Mouse (Mus musculus): ENCODE results near the gene Pole3. TPM values are rescaled to one million over a fixed set of nuclear protein-coding genes. Genes with fewer than 3 reads are reported as not detected.

Gene Pole3
- total and polyA plus RNA-seq, 2 experiments from 2014 or later, result 21.9 to 31.4 TPM

GRCm38 (mm10) chr4:62501534-62501933 lies 23.3 kb downstream of the Pole3 start:
- Histone ChIP-seq H3K4me3 (ENCODE audit: low read depth, low read length) (peak overlapping the region; percentile 70), H3K4me2 (ENCODE audit: low read depth, low read length) (peak overlapping the region; percentile 79), H3K4me1 (ENCODE audit: control insufficient read depth, insufficient read depth) (peaks cover 14% of the 10 kb centered on the region; the same call in 1 of the 2 replicates), H3K27me3 (ENCODE audit: control insufficient read depth, insufficient read depth, low read length) (no peaks in the 10 kb centered on the region), H3K9me3 (replicated peaks; ENCODE audit: control insufficient read depth, low read length) (no peaks in the 10 kb centered on the region), H3K27ac (ENCODE audit: low read depth) (peak overlapping the region; percentile 69), H3K9ac (replicated peaks; ENCODE audit: low read depth, low read length) (peak overlapping the region; percentile 75), H3K36me3 (replicated peaks; ENCODE audit: control insufficient read depth, insufficient read depth, low read length) (peaks cover 8% of the 10 kb centered on the region; the same call in 1 of the 2 replicates)
- DNase-seq (ENCODE audit: low spot score) (no peak), ATAC-seq (ENCODE audit: insufficient read depth, low read depth) (peak; percentile 18)
- under 1% methylated on average over 7 of the region's 7 CpGs for WGBS
- no peak for TF ChIP-seq EP300 (IDR thresholded peaks at IDR 0.05; ENCODE audit: low read depth)
- TF ChIP-seq CTCF (IDR thresholded peaks at IDR 0.05; ENCODE audit: low read depth), result no peak

GRCm38 (mm10) chr4:62500799-62501198 lies 24.1 kb downstream of the Pole3 start:
- Histone ChIP-seq H3K36me3 (replicated peaks; ENCODE audit: control insufficient read depth, insufficient read depth, low read length) (peaks cover 8% of the 10 kb centered on the region; the same call in 1 of the 2 replicates), H3K9me3 (replicated peaks; ENCODE audit: control insufficient read depth, low read length) (no peaks in the 10 kb centered on the region), H3K4me1 (ENCODE audit: control insufficient read depth, insufficient read depth) (peaks cover 14% of the 10 kb centered on the region; the same call in 1 of the 2 replicates), H3K4me3 (ENCODE audit: low read depth, low read length) (no peak overlapping the region), H3K27ac (ENCODE audit: low read depth) (no peak overlapping the region), H3K4me2 (ENCODE audit: low read depth, low read length) (no peak overlapping the region), H3K9ac (replicated peaks; ENCODE audit: low read depth, low read length) (no peak overlapping the region), H3K27me3 (ENCODE audit: control insufficient read depth, insufficient read depth, low read length) (no peaks in the 10 kb centered on the region)
- no peak for DNase-seq (ENCODE audit: low spot score)
- ATAC-seq (ENCODE audit: insufficient read depth, low read depth), result no peak
- 86% methylated on average over 4 of the region's 4 CpGs for WGBS
- TF ChIP-seq EP300 (IDR thresholded peaks at IDR 0.05; ENCODE audit: low read depth) (no peak), CTCF (IDR thresholded peaks at IDR 0.05; ENCODE audit: low read depth) (no peak)

GRCm38 (mm10) chr4:62496815-62497214 lies 28.1 kb downstream of the Pole3 start:
- H3K4me3 ChIP-seq (ENCODE audit: low read depth, low read length), result no peak overlapping the region

GRCm38 (mm10) chr4:62495946-62496345 lies 28.9 kb downstream of the Pole3 start:
- no peak overlapping the region for H3K9ac ChIP-seq (replicated peaks; ENCODE audit: low read depth, low read length)
- peaks cover 2% of the 10 kb centered on the region; the same call in 1 of the 2 replicates for H3K4me1 ChIP-seq (ENCODE audit: control insufficient read depth, insufficient read depth)
- H3K27ac ChIP-seq (ENCODE audit: low read depth), result no peak overlapping the region
- TF ChIP-seq CTCF (IDR thresholded peaks at IDR 0.05; ENCODE audit: low read depth) (no peak), EP300 (IDR thresholded peaks at IDR 0.05; ENCODE audit: low read depth) (no peak)
- ATAC-seq (ENCODE audit: insufficient read depth, low read depth), result 0 out of 2 replicates have a peak, but pooled peaks have one; percentile 43
- peaks cover 8% of the 10 kb centered on the region; the same call in 1 of the 2 replicates for H3K36me3 ChIP-seq (replicated peaks; ENCODE audit: control insufficient read depth, insufficient read depth, low read length)
- DNase-seq (ENCODE audit: low spot score), result peak; percentile 30
- WGBS, result 45% methylated on average over 8 of the region's 8 CpGs
- H3K9me3 ChIP-seq (replicated peaks; ENCODE audit: control insufficient read depth, low read length), result no peaks in the 10 kb centered on the region
- no peak overlapping the region for H3K4me3 ChIP-seq (ENCODE audit: low read depth, low read length)
- H3K4me2 ChIP-seq (ENCODE audit: low read depth, low read length), result no peak overlapping the region
- no peaks in the 10 kb centered on the region for H3K27me3 ChIP-seq (ENCODE audit: control insufficient read depth, insufficient read depth, low read length)

More at GRCm38 (mm10) chr4:62496815-62497214, 28.1 kb downstream of the Pole3 start:
- Histone ChIP-seq H3K36me3 (replicated peaks; ENCODE audit: control insufficient read depth, insufficient read depth, low read length) (peaks cover 8% of the 10 kb centered on the region; the same call in 1 of the 2 replicates), H3K4me1 (ENCODE audit: control insufficient read depth, insufficient read depth) (peaks cover 8% of the 10 kb centered on the region; the same call in 1 of the 2 replicates), H3K9me3 (replicated peaks; ENCODE audit: control insufficient read depth, low read length) (no peaks in the 10 kb centered on the region), H3K4me2 (ENCODE audit: low read depth, low read length) (no peak overlapping the region), H3K27me3 (ENCODE audit: control insufficient read depth, insufficient read depth, low read length) (no peaks in the 10 kb centered on the region), H3K27ac (ENCODE audit: low read depth) (no peak overlapping the region), H3K9ac (replicated peaks; ENCODE audit: low read depth, low read length) (no peak overlapping the region)
- DNase-seq (ENCODE audit: low spot score) (peak; percentile 39), ATAC-seq (ENCODE audit: insufficient read depth, low read depth) (0 out of 2 replicates have a peak, but pooled peaks have one; percentile 13)
- 21% methylated on average over 8 of the region's 8 CpGs for WGBS
- TF ChIP-seq EP300 (IDR thresholded peaks at IDR 0.05; ENCODE audit: low read depth) (no peak), CTCF (IDR thresholded peaks at IDR 0.05; ENCODE audit: low read depth) (no peak)

GRCm38 (mm10) chr4:62494230-62494629 lies 30.6 kb downstream of the Pole3 start:
- Histone ChIP-seq H3K9ac (replicated peaks; ENCODE audit: low read depth, low read length) (no peak overlapping the region), H3K27ac (ENCODE audit: low read depth) (no peak overlapping the region), H3K9me3 (replicated peaks; ENCODE audit: control insufficient read depth, low read length) (no peaks in the 10 kb centered on the region), H3K4me1 (ENCODE audit: control insufficient read depth, insufficient read depth) (no peaks in the 10 kb centered on the region; the same call in 1 of the 2 replicates), H3K27me3 (ENCODE audit: control insufficient read depth, insufficient read depth, low read length) (no peaks in the 10 kb centered on the region), H3K36me3 (replicated peaks; ENCODE audit: control insufficient read depth, insufficient read depth, low read length) (peaks cover 7% of the 10 kb centered on the region; the same call in 1 of the 2 replicates), H3K4me2 (ENCODE audit: low read depth, low read length) (no peak overlapping the region), H3K4me3 (ENCODE audit: low read depth, low read length) (no peak overlapping the region)
- TF ChIP-seq EP300 (IDR thresholded peaks at IDR 0.05; ENCODE audit: low read depth) (no peak), CTCF (IDR thresholded peaks at IDR 0.05; ENCODE audit: low read depth) (no peak)
- DNase-seq (ENCODE audit: low spot score), result no peak
- WGBS, result 51% methylated on average over 9 of the region's 9 CpGs
- ATAC-seq (ENCODE audit: insufficient read depth, low read depth), result no peak

GRCm38 (mm10) chr4:62492682-62493081 lies 32.2 kb downstream of the Pole3 start:
- TF ChIP-seq CTCF (IDR thresholded peaks at IDR 0.05; ENCODE audit: low read depth) (no peak), EP300 (IDR thresholded peaks at IDR 0.05; ENCODE audit: low read depth) (no peak)
- DNase-seq (ENCODE audit: low spot score), result no peak
- H3K27ac ChIP-seq (ENCODE audit: low read depth), result no peak overlapping the region
- no peaks in the 10 kb centered on the region for H3K27me3 ChIP-seq (ENCODE audit: control insufficient read depth, insufficient read depth, low read length)
- 77% methylated on average over 2 of the region's 2 CpGs for WGBS
- no peak for ATAC-seq (ENCODE audit: insufficient read depth, low read depth)
- H3K9ac ChIP-seq (replicated peaks; ENCODE audit: low read depth, low read length), result no peak overlapping the region
- no peak overlapping the region for H3K4me3 ChIP-seq (ENCODE audit: low read depth, low read length)
- no peaks in the 10 kb centered on the region for H3K36me3 ChIP-seq (replicated peaks; ENCODE audit: control insufficient read depth, insufficient read depth, low read length)
- H3K4me2 ChIP-seq (ENCODE audit: low read depth, low read length), result no peak overlapping the region
- H3K4me1 ChIP-seq (ENCODE audit: control insufficient read depth, insufficient read depth), result no peaks in the 10 kb centered on the region; the same call in 1 of the 2 replicates
- H3K9me3 ChIP-seq (replicated peaks; ENCODE audit: control insufficient read depth, low read length), result no peaks in the 10 kb centered on the region
